Mouse (Mus musculus): ENCODE data around the gene Cfap221.

Gene Cfap221

GRCm38 (mm10) chr1:119902551-119903230, 94.3 kb downstream of the Cfap221 start:
- 56% methylated on average over 8 of the region's 8 CpGs for WGBS

GRCm38 (mm10) chr1:119899195-119900123, 97.6 kb downstream of the Cfap221 start:
- 62% methylated on average over 11 of the region's 11 CpGs for WGBS

GRCm38 (mm10) chr1:119894936-119895335, 102.1 kb downstream of the Cfap221 start:
- 43% methylated on average over 6 of the region's 6 CpGs for WGBS

- 51% methylated on average over 3 of the region's 3 CpGs for WGBS
These were observed 103.4 kb downstream of the Cfap221 start for GRCm38 (mm10) chr1:119893600-119893999.

GRCm38 (mm10) chr1:119892933-119893332, 104.1 kb downstream of the Cfap221 start:
- 35% methylated on average over 6 of the region's 6 CpGs for WGBS

GRCm38 (mm10) chr1:119891865-119892264, 105.2 kb downstream of the Cfap221 start:
- WGBS: 55% methylated on average over 4 of the region's 4 CpGs

- 39% methylated on average over 9 of the region's 9 CpGs for WGBS
These were observed 105.9 kb downstream of the Cfap221 start for GRCm38 (mm10) chr1:119891149-119891548.

GRCm38 (mm10) chr1:119889347-119889746, 107.7 kb downstream of the Cfap221 start:
- 70% methylated on average over 16 of the region's 16 CpGs for WGBS

GRCm38 (mm10) chr1:119886320-119886719, 110.7 kb downstream of the Cfap221 start:
- 15% methylated on average over 7 of the region's 7 CpGs for WGBS

- 50% methylated on average over 3 of the region's 3 CpGs for WGBS
These were observed 112.8 kb downstream of the Cfap221 start for GRCm38 (mm10) chr1:119884272-119884671.

- WGBS: 51% methylated on average over 7 of the region's 7 CpGs
These were observed 118.1 kb downstream of the Cfap221 start for GRCm38 (mm10) chr1:119878909-119879308.

- 85% methylated on average over 4 of the region's 4 CpGs for WGBS
These were observed 119.6 kb downstream of the Cfap221 start for GRCm38 (mm10) chr1:119877469-119877868.
